Mouse (Mus musculus) kidney, adult 9 months (tissue): ENCODE results near the gene Plcb1.
"Not testable (repeated sequence)": the region's sequence is repeated elsewhere in the genome, so short reads cannot be mapped to it uniquely, and the experiment has no call there.

Experiments
- DNase-seq: peaks from one replicate; pipeline ENCODE4 v3.0.0; 2022

Plcb1 gene

GRCm38 (mm10) chr2:135328756-135329155 lies 542.9 kb downstream of the Plcb1 start:
- DNase-seq: peak; percentile 39

GRCm38 (mm10) chr2:135329782-135330545 lies 544.1 kb downstream of the Plcb1 start:
- DNase-seq: peak; percentile 63

- DNase-seq: no peak
Observed at GRCm38 (mm10) chr2:135331868-135332267, 546.0 kb downstream of the Plcb1 start.

- DNase-seq: no peak
Observed at GRCm38 (mm10) chr2:135356311-135356710, 570.4 kb downstream of the Plcb1 start.

GRCm38 (mm10) chr2:135361798-135362197 lies 575.9 kb downstream of the Plcb1 start:
- DNase-seq: peak; percentile 52

- DNase-seq: no peak
Observed at GRCm38 (mm10) chr2:135362948-135363347, 577.1 kb downstream of the Plcb1 start.

- no peak for DNase-seq
Observed at GRCm38 (mm10) chr2:135370259-135370835, 584.5 kb downstream of the Plcb1 start.

- not testable (repeated sequence) for DNase-seq
Observed at GRCm38 (mm10) chr2:135380796-135381195, 594.9 kb downstream of the Plcb1 start.

GRCm38 (mm10) chr2:135381396-135381795 lies 595.5 kb downstream of the Plcb1 start:
- no peak for DNase-seq

- peak; percentile 30 for DNase-seq
Observed at GRCm38 (mm10) chr2:135387990-135388389, 602.1 kb downstream of the Plcb1 start.

GRCm38 (mm10) chr2:135394698-135395097 lies 608.8 kb downstream of the Plcb1 start:
- no peak for DNase-seq

- DNase-seq: no peak
Observed at GRCm38 (mm10) chr2:135396375-135396774, 610.5 kb downstream of the Plcb1 start.

- DNase-seq: no peak
Observed at GRCm38 (mm10) chr2:135397970-135398369, 612.1 kb downstream of the Plcb1 start.

GRCm38 (mm10) chr2:135399760-135400159 lies 613.9 kb downstream of the Plcb1 start:
- DNase-seq: peak; percentile 11

GRCm38 (mm10) chr2:135402916-135403315 lies 617.0 kb downstream of the Plcb1 start:
- DNase-seq: no peak

- DNase-seq: no peak
Observed at GRCm38 (mm10) chr2:135403344-135403743, 617.5 kb downstream of the Plcb1 start.

GRCm38 (mm10) chr2:135404095-135404494 lies 618.2 kb downstream of the Plcb1 start:
- peak; percentile 5 for DNase-seq

GRCm38 (mm10) chr2:135409418-135410097 lies 623.7 kb downstream of the Plcb1 start:
- DNase-seq: no peak

- no peak for DNase-seq
Observed at GRCm38 (mm10) chr2:135411675-135412074, 625.8 kb downstream of the Plcb1 start.

GRCm38 (mm10) chr2:135415137-135415536 lies 629.3 kb downstream of the Plcb1 start:
- no peak for DNase-seq

- DNase-seq: no peak
Observed at GRCm38 (mm10) chr2:135419301-135419700, 633.4 kb downstream of the Plcb1 start.

GRCm38 (mm10) chr2:135434947-135435515 lies 649.2 kb downstream of the Plcb1 start:
- no peak for DNase-seq

- no peak for DNase-seq
Observed at GRCm38 (mm10) chr2:135439034-135439433, 653.2 kb downstream of the Plcb1 start.
